Mouse (Mus musculus): ENCODE results near the gene Olfml2b.

The Olfml2b gene

DNA sequence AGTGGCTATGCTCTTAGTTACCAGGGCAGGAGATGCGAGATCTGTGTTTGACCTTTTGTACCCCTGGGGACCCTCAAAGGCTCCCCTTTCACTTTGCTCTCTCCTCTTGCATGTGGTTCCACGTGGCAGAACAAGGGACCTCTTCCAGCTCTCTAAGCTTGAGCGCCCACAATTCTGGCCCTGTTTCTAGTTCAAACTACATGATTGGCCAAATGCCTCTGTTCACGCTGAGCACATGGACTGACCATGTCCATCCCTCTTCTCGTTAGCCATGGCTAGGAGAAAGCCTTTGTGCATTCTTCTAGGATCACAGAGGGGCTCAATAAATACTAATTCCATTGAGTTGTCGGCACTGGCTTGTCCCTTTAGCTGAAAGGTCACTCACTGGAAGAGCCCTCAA lies 51.0 kb downstream of the Olfml2b start:
- DNase-seq (ENCODE audit: low read depth, low spot score) = no peak

GRCm38 (mm10) chr1:170696996-170697395 lies 52.7 kb downstream of the Olfml2b start:
- no peak for DNase-seq (ENCODE audit: low read depth, low spot score)

DNA sequence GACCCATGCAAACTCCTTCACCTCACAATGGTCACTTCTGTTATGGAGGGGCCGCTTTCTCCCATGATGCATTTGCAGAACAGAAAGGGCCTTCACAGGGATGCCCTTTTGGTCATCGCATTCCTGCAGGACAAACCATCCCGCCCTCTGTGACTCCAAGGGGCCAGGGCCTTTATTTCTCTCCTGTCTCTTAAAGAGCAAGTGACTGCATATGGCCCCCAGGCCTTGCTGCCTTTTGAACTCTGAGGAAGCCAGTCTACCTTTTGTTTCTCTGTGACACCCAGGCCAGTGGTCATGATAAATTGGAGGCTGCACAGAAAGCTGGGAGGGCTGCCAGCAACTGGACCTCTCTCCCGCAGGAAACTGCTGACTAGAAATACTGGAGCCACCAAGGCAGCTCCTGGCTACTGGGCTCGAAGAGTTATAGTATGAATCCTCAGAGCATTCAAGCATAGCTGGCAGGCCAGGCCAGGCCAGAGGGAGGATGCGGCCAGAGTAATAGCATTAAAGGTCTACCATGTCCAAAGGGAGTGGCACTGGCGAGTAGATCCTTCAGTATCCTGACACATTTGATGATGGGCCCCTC lies 53.5 kb downstream of the Olfml2b start:
- DNase-seq (ENCODE audit: low read depth, low spot score) = peak; percentile 62

DNA sequence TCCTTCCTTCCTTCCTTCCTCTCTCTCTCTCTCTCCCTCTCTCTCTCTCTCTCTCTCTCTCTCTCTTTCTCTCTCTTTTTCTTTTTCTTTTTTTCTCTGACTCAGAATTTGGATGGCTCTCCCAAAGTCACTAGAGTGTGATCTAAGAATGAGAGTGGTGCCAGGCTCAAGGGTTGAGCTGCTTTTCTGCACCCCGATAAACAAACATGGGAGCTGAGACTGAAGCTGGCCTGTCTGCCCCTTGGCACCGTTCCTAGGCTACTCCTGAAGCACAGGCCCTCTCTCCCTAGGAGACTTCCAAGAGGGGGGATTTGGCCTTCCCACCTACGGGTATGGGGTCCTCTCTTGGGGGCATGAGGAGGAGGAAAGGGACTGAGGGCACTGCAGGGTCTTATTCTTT lies 54.4 kb downstream of the Olfml2b start:
- DNase-seq (ENCODE audit: low read depth, low spot score) = no peak

GRCm38 (mm10) chr1:170699553-170699952 lies 55.2 kb downstream of the Olfml2b start:
- peak; percentile 73 for DNase-seq (ENCODE audit: low read depth, low spot score)

- DNase-seq (ENCODE audit: low read depth, low spot score) = no peak
Observed at GRCm38 (mm10) chr1:170700496-170701027, 56.2 kb downstream of the Olfml2b start.

DNA sequence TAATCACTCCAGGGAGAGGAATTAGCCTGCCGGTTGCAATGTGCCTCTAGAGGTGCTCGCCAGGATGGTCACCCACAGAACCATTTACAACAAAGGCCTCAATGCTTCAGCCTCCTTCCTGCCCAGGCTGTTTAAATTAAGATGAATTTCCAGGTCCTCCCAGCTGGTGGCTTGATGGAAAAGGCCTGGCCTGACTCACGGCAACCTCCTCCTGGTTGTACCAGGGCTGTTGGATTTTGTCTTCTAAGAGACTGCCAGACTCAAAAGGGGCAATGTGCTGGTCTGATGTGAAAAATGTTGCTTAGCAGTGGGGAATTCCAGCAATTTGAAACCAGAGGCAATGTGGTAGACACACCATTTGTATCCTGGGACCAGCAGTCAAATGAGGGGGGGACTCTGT lies 56.8 kb downstream of the Olfml2b start:
- peak; percentile 87 for DNase-seq (ENCODE audit: low read depth, low spot score)

GRCm38 (mm10) chr1:170701582-170701981 lies 57.2 kb downstream of the Olfml2b start:
- peak; percentile 80 for DNase-seq (ENCODE audit: low read depth, low spot score)

- DNase-seq (ENCODE audit: low read depth, low spot score) = peak; percentile 36
Observed at GRCm38 (mm10) chr1:170702263-170702662, 57.9 kb downstream of the Olfml2b start.

- peak; percentile 62 for DNase-seq (ENCODE audit: low read depth, low spot score)
Observed at GRCm38 (mm10) chr1:170702958-170703357, 58.6 kb downstream of the Olfml2b start.

GRCm38 (mm10) chr1:170704103-170704502 lies 59.8 kb downstream of the Olfml2b start:
- no peak for DNase-seq (ENCODE audit: low read depth, low spot score)

DNA sequence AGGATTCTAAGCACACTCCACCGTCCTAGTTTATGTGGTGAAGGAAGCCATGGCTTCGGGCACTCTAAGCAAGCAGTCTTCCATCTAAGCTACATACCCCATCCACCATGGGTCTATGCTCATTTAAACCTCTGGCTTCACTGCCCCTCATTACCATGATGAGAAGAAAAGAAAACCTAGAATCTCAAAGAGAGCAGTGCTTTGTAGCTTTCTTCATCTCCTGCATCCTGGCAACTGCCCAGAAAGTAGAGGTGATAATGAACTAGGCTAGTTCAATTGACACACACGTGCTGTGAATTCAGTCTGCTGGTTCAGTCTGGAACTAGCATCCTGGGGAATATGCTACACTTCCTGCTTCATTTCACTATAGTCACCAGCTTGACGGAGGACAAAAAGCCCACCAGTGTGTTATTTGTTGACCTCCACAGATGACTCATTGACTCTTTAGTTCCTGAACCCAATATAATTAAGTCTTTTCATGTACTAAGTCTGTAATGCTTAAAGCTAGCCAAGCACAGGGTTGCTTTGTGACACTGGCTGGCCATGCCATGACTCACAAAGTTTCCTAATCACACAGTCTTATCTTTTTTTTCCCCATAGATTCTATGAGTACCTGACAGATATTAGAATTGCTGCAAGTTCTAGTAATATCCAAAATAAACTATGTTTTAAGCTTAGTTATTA lies 60.7 kb downstream of the Olfml2b start:
- DNase-seq (ENCODE audit: low read depth, low spot score) = peak; percentile 38

DNA sequence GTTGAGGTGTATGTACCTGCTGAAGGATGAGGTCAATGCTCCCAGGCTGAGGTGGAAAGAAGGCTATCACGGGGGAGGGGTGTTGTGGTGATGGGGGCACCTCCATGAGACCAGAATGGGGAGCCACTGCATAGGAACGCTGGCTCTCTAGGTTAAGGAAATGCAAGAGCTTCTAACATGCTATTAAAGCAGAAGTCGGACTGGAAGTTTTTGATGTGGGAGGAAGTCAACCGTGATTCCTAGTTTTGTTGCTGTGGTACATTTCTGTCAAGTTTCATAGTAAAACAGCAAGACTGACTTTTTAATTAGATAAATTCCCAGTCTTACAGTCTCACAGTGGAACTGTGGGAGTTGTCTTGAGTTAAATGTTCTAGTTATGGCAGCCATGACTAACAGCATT lies 61.7 kb downstream of the Olfml2b start:
- no peak for DNase-seq (ENCODE audit: low read depth, low spot score)

- no peak for DNase-seq (ENCODE audit: low read depth, low spot score)
Observed at GRCm38 (mm10) chr1:170709034-170709433, 64.7 kb downstream of the Olfml2b start.

DNA sequence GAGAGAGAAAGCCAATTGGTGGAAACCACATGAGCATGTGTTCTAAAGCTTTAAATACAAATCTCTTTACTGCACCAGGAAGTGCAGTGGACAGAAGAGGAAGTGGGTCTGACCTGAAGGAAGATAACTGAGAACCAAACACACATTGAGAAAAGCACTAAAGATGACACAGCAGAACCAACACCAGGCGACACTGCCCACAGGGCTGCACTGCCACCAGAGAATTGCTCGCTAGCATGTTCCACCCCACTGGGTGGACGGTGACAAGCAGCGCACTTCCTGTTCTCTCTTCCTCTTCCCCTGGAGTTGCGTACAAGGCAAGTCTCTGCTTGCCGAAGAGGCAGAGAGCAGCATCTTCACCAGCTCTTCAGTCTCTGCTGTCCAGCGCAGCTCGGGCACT lies 65.1 kb downstream of the Olfml2b start:
- DNase-seq (ENCODE audit: low read depth, low spot score) = no peak

GRCm38 (mm10) chr1:170709969-170710368 lies 65.6 kb downstream of the Olfml2b start:
- DNase-seq (ENCODE audit: low read depth, low spot score) = no peak

DNA sequence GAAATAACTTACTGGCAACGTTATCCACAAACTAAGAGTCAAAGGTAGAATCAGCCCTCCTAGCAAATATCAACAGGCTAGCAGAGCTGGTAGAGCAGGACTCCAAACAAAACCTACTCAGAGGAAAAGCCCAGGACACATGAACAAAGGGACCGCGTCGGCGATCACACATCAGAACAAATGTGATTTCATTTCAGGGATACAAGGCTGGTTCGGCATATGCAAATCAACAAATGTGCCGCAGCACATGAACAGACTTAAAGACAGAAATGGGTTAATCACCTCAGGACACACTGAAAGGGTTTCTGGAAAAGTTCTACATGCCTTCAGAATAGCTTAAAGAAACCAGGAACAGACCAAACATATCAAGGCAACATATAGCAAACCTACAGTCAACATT lies 67.4 kb downstream of the Olfml2b start:
- DNase-seq (ENCODE audit: low read depth, low spot score) = no peak

DNA sequence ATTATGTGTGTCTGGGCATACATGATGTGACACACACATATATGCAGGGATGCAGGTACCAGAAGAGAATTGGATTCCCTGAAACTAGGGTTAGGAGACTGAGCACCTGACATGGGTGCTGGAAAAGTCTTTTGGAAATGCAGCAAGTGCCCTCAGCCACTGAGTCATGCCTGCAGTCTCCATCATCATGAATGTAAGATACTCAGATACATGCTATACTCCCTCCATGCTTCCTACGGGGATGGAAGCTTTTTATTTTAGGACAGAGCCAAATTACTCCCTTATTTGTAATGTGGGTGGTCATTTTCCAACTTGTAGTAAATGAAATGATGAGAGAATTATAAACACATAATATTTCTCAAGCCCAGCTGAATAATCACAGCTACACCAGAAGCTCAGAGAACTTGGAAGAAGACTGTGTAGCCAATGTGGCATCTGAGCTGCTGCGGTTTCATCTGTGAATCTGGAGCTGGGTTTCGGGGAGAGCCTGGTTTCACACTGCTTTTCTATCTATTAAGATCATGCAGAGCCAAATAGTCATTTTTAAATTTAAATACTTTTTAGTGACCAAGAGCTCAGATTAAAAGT lies 73.0 kb downstream of the Olfml2b start:
- DNase-seq (ENCODE audit: low read depth, low spot score) = no peak

DNA sequence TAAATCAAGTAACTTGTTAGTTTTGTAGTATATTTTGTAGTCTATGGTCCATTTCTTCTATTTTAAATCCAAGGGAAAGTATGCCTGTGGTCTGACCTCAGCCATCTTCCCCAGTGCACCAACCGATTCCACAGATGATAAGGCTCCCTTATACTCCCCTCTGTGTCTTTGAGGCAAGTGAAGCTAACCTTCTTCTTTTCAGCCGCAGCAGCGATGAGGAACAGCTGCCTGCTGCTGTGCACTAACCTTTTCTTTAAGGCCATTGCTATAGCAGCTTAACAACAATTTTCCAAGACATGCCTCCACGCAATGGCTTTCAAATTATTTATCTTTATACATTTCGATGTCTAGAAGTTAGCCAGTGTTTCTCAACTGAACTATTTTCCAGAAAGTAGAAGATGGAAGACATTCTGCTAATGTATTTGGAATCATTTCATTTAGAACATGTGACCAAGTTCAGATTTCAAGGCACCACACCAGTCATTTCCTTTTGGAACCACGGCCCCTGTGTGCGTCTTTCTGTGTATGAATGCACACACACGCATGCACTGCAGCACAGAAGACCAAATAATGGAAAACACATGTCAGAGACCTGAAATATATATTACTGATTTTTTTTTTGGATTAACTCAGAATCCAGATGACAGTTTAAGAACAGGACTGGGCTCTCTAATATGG lies 73.9 kb downstream of the Olfml2b start:
- no peak for DNase-seq (ENCODE audit: low read depth, low spot score)

- DNase-seq (ENCODE audit: low read depth, low spot score) = no peak
Observed at GRCm38 (mm10) chr1:170721560-170721959, 77.2 kb downstream of the Olfml2b start.

DNA sequence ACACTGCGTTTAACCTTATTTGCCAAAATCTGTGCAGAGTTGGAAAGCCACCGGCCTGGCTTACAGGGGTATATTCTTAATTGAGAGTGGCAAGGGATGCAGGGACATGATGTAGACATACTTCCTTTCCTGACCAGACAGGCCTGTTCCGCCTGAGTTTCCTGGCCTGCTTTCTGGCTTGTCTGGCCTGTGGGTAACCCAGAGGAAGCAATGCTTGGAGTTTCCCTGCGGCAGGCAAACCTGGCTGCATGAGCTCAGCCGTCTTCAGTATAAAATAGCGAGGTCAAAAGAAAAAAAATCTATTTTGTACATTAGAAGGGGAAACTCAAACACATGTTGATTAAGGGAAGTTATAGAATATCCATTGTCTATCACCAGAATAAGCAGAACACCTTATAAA lies 84.2 kb downstream of the Olfml2b start:
- no peak for DNase-seq (ENCODE audit: low read depth, low spot score)

DNA sequence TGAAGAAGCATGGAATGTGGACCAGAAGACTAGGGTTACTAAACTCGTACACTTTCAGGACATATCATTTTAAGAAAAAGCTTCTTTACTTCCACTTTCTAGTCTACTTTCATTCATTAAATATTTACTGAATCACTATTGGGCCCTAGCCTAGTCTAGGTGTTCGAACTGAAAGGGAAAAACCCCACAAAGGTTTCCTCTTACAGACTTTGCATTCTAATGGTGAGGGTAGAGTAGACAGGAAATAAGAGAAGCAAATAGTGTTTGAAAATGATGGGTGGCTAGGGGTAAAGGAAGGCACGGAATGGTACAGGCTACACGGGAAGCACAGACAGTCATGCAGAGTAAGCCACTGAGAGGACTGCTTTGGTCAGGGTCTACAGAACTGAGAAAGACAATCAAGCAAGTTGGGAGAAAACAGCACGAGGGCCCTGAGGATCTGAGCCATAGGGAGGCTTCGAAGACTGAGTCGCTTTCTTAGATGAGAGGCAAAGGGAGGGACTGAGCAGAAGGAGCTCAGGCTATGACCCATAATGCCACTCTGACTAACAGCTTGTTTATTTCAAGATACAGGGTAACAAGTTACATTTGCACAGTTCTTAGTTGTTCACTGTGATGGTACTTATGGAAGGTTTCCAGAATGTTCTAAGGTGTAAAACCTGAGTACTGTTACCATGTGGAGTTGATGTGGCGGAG lies 85.1 kb downstream of the Olfml2b start:
- no peak for DNase-seq (ENCODE audit: low read depth, low spot score)
